Mouse (Mus musculus) spleen, adult 2 months (tissue): ENCODE data around the gene Elmsan1.

Source experiments
- CTCF ChIP-seq: fragments of 200-500 bp; IDR thresholded peaks from 2 replicates; pipeline ENCODE4 v1.5.1; 2011; ENCODE audit warnings: mild to moderate bottlenecking, inconsistent platforms; ENCODE audit not compliant: insufficient read depth, insufficient read length, insufficient replicate concordance; ENCODE audit errors: extremely low read depth
- POLR2A ChIP-seq: fragments of 200-500 bp; IDR thresholded peaks from 2 replicates; pipeline ENCODE4 v1.6.1; 2011; ENCODE audit warnings: low read depth, low read length, inconsistent platforms

GRCm38 (mm10) chr12:84107012-84107411 lies 111.7 kb downstream of the Elmsan1 start:
- TF ChIP-seq CTCF = no peak
- TF ChIP-seq POLR2A = no peak
